Mouse (Mus musculus) T-cell, adult 66 days (primary cell): ENCODE results near the gene Stoml3. TPM values are rescaled to one million over a fixed set of nuclear protein-coding genes. Genes with fewer than 3 reads are reported as not detected.

Experiments
- total RNA-seq, 2 experiments: library from RNA; stranded (reverse); gene quantifications; 3 replicates in 1 of 2; 4 replicates in 1 of 2; pipeline ENCODE4 v1.2.4; 2023

The Stoml3 gene
- total RNA-seq, result 1 to 10 TPM in 1 of 2 experiments, under 1 TPM in 1; 0.33 to 1.7 TPM

DNA sequence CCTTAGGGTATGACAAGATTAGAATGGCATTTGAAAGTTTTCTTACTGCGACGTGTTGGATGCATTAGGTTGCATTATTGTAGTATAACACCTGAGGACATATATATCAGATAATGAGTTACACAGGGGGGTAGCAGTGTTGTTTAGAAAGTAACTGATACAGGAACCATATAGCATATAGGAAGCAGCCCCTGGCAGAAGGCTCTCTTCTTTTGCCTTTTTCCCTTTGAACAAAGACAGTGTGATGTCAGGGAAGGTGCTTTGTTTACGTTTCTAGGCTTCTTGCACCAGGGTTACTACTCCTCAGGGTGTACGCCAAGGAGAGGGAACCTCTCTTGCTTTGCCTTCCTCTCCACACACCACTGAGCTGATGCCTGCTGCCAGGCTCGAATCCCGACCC, at the start of gene Stoml3:
Gene Stoml3, plus strand, starts transcription at position 301 of the 400 bp plus-strand sequence.

DNA sequence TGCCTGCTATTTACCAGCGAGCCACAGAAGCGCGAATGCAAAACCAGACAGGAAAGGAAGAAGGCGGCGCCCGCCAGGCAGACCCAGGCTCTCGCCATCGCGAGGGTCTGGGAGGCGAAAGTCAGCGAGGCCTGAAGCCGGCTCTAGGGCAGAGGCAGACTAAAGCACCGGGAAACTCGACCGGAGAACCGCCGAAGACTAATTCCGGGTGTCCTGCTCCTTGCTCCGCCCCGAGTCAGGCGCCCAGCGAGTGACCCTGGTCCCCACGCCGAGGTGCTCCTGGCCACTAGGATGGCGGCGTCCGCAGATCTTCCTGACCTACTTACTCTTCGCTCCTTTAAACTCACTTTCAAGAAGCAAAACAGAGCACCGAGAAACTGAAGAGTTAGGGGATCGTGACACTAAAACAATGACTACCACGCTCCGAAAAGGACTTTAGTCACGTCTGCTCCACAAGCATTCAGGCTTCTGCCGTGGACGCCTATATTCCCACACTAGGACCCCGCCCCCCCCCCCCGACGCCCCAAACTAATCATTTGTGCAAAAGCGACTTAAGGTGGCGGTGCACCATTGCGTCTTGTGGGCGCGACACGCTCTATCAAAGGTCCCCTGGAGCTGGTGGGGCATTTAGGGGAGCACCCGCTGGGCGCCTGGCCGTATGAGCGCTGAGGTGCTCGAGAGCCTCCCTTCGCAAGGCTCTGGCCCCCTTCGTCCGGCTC, 25.2 kb upstream of the Stoml3 start, which contains the start of the genes Nhlrc3 and Proser1:
Gene Nhlrc3, minus strand, starts transcription at position 287 of the 719 bp plus-strand sequence.
Gene Proser1, plus strand, starts transcription at position 621 of the 719 bp plus-strand sequence.

Other genes starting within 250 kb of the Stoml3 start
- gene Nhlrc3, start 25.3 kb upstream of the Stoml3 start, total RNA-seq, result 10 to 100 TPM; 13.5 to 14.0 TPM
- 10 to 100 TPM; 46.8 to 52.4 TPM for gene Proser1, start 25.0 kb upstream of the Stoml3 start, total RNA-seq
- not detected for gene Frem2, start 168.7 kb downstream of the Stoml3 start, total RNA-seq